Mouse (Mus musculus) brown adipose tissue, adult 24 weeks (tissue): ENCODE data around the gene Gmeb1. TPM values are rescaled to one million over a fixed set of nuclear protein-coding genes. Genes with fewer than 3 reads are reported as not detected.
"Not testable (repeated sequence)": the region's sequence is repeated elsewhere in the genome, so short reads cannot be mapped to it uniquely, and the experiment has no call there.

ENCODE experiments used
- H3K27ac ChIP-seq: fragments of 200-500 bp; replicated peaks from 2 replicates; pipeline ENCODE4 v1.5.1; 2012; ENCODE audit warnings: low read depth, mild to moderate bottlenecking, low read length
- H3K4me1 ChIP-seq: fragments of 200-500 bp; 2 replicates; pipeline ENCODE4 v1.6.1; 2012; ENCODE audit warnings: low read length, mixed read lengths; ENCODE audit not compliant: control insufficient read depth, insufficient read depth, insufficient read length
- H3K4me3 ChIP-seq: fragments of 200-500 bp; 2 replicates; pipeline ENCODE4 v1.5.1; 2012; ENCODE audit warnings: low read depth, mild to moderate bottlenecking, low read length, moderate library complexity; ENCODE audit not compliant: insufficient read depth
- polyA plus RNA-seq: library from polyadenylated mRNA; stranded (reverse); fragments of >200 nt; gene quantifications from 2 replicates; pipeline ENCODE4 v1.2.4, GENCODE M21; 2012; ENCODE audit not compliant: missing spikeins, insufficient read depth, insufficient read length

Gene Gmeb1
- polyA plus RNA-seq, 1 experiment = 2.1 TPM

DNA sequence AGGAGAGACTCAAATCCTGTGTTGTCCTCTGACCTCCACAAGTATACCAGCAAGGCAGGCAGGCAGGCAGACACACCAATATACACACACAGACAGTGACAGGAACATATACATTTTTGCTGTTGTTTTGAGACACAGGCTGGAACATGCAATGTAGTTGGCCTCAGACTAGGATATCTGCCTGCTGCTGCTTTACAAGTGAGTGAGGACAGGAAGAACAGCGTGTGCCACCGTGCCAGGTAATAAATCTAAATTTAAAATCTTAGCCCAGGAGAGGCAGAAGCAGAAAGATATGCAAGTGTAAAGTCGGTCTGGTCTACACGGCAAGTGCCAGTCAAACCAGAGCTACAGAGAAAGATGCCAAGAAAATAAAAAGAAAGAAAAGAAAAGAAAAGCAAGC lies 2.2 kb downstream of the Gmeb1 start:
- H3K27ac ChIP-seq = peak overlapping the region; percentile 32
- H3K4me3 ChIP-seq = peak overlapping the region; percentile 15; the same call in 1 of the 2 replicates
- peaks cover 14% of the 10 kb centered on the region for H3K4me1 ChIP-seq

DNA sequence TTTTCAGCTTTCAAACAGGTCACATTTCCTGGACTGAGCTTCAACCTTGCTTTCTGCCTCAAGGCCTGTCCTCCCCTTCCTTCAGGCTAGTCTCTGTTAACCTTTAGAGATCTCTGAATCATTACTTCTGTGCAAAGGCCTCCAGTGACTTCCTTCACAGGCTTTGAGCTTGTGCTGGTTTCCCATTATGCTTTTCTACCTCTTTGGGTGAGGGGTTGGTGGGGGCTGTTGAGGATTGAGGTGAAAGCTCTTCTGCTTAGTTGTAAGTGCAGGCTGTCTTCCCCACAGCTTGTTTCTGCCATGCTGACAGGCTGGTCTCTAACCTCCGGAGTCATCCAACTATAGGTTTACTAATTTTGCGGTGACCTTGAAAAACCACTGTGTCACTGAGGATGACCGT lies 5.0 kb downstream of the Gmeb1 start:
- peaks cover 9% of the 10 kb centered on the region for H3K4me1 ChIP-seq
- H3K27ac ChIP-seq = no peak overlapping the region
- H3K4me3 ChIP-seq = no peak overlapping the region

DNA sequence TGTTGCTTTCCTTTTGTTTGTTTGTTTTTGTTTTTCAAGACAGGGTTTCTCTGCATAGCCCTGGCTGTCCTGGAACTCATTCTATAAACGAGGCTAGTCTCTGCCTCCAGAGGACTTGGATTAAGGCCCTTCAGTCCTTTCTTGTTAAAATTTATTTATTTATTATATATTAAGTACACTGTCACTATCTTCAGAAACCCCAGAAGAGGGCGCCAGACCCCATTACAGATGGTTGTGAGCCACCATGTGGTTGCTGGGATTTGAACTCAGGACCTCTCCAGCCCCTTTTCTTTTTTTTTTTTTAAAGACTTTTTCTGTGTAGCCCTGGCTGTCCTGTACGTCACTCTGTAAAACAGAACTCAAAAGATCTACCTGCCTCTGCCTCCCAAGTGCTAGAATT lies 6.4 kb downstream of the Gmeb1 start:
- Histone ChIP-seq H3K4me1 (peaks cover 9% of the 10 kb centered on the region), H3K4me3 (no peak overlapping the region), H3K27ac (no peak overlapping the region)

DNA sequence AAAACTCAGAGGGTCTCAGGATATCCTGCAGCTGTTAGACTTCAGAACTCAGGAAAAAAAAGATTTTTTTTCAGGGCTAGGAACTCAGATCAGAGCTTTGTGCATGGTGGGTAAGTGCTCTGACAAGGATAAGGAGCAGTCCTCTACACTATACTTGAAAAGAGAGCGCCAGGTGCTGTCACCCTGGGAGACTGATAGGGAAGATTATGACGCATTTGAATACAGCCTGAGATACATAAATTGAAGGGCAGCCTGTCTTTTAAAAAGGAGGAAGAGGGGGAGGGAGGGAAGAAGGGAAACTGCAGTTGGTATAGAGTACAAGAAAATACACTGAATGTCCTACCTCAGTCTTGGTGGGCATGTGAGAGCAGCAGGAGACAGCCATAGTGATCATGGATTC lies 7.8 kb downstream of the Gmeb1 start:
- Histone ChIP-seq H3K27ac (peak overlapping the region; percentile 28), H3K4me3 (no peak overlapping the region), H3K4me1 (no peaks in the 10 kb centered on the region; the same call in none of the 2 replicates)

DNA sequence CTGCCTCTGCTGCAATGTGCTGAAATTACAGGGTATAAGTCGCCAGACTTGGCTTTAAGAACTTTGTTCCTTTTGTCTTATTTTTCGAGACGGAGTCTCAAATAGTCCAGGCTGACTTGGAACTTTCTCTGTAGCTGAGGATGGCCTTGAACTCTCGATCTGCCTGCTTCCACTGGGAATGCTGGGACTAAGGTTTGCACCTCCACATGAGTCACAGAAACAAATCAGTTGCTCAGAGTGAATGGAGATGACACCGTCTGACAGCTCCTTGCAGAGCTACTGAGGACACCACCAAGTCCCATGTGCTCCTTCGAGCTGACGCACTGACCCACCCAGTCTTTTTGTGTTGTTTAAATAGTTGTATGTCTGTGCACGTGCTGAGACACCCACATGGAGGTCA lies 8.3 kb downstream of the Gmeb1 start:
- no peaks in the 10 kb centered on the region; the same call in none of the 2 replicates for H3K4me1 ChIP-seq
- peak overlapping the region; percentile 40; the same call in 1 of the 2 replicates for H3K27ac ChIP-seq
- H3K4me3 ChIP-seq = no peak overlapping the region

DNA sequence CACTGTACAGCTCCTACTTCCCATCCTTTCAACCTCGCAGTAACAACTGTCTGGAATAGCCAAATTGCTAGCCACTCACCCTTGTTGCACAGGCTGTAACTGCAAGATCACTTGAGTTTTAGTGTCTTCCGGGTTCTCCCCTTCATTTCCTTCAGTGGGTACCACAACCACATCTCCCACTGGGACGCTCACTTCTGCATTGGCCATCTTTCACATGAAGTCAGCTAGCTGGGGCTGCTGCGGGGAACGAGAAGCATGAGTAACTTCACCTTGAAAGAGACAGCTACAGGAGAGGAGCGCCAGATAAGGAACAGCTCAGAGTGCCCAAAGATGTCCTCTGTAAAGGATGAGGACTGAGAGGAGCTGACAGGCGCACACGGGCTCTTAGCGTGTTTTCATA lies 9.8 kb downstream of the Gmeb1 start:
- no peak overlapping the region for H3K4me3 ChIP-seq
- peaks cover 4% of the 10 kb centered on the region for H3K4me1 ChIP-seq
- H3K27ac ChIP-seq = no peak overlapping the region

DNA sequence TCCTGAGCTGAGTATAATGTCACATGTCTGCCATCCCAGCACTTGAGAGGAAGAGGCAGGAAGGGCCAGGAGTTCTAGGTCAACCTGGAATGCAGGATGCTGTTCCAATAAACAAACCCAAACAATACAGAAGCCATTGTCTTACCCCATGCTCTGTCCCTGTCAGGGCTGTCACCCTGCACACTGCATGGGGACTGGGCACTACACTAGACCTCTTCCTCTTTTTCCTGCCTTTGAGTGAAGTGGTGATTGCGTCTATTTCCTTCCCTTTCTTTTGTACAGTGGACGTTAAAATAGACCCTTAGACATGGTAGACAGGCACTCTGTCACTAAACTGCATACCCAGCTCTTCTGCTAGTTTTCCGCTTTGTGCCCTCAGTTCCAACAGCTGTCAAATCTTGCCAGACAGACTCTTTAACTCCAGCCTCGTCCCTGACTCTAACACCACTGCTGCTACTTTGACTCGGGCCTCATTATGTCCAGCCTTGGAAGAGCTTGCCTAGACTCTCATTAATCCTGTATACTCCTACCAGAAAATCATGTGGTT lies 13.9 kb downstream of the Gmeb1 start:
- Histone ChIP-seq H3K4me1 (peaks cover 4% of the 10 kb centered on the region; the same call in 1 of the 2 replicates), H3K4me3 (no peak overlapping the region), H3K27ac (peak overlapping the region; percentile 77)

DNA sequence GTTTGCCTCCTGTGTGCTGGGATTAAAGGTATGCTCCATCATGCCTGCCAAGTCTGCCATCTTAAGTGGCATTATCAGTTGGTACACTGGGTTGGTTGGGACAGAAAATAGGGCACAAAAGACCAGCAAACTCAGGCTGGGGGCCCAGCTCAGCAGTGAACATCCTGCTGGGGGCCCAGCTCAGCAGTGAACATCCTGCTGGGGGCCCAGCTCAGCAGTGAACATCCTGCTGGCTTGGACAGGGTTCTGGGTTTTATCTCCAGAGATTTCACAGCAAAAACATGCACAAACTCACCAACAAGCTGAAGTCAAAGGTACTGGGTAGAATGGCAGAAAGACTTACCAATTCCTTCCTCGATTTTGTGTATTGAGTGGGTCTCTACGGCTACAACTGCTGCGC lies 15.8 kb downstream of the Gmeb1 start:
- no peak overlapping the region for H3K27ac ChIP-seq
- peaks cover 4% of the 10 kb centered on the region; the same call in 1 of the 2 replicates for H3K4me1 ChIP-seq
- no peak overlapping the region for H3K4me3 ChIP-seq

DNA sequence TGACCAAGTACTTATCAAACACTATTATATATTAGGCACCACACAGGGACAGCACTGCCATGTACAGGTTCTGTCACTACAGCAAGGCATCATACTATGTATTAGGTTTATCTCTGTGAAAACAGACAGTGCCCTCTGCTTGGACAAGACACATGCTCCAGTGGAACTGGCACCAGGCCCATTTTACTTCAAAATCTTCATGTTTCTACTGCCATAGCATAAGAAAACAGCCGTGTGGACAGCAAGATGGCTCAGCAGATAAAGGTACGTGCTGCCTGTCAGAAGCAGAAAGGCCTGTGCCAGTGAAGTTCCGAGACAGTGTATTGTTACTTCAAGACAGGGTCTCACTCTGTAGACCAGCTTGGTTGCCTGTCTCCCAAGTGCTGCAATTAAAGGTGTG lies 20.2 kb downstream of the Gmeb1 start:
- Histone ChIP-seq H3K4me1 (no peaks in the 10 kb centered on the region), H3K4me3 (no peak overlapping the region), H3K27ac (no peak overlapping the region)

DNA sequence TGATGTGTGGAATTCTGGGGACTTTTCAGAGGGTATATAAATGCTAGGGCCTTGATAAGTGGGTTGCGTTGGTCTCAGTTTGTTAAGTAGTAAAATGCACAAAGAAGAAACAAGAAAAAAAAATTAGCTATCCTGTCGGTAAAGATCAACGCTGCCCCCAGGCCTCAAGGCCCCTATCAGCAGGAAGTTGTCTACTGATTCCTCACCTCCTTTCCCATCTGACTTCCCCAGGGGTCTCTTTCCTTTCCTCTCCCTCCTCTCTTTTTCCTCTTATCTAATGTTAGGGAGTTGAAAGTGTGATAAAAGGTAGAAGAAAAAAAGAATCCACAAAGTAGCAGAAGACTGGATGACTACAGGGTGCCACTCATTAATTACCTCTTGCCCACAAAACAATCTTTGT lies 21.0 kb downstream of the Gmeb1 start:
- Histone ChIP-seq H3K4me1 (no peaks in the 10 kb centered on the region), H3K27ac (no peak overlapping the region), H3K4me3 (no peak overlapping the region)

DNA sequence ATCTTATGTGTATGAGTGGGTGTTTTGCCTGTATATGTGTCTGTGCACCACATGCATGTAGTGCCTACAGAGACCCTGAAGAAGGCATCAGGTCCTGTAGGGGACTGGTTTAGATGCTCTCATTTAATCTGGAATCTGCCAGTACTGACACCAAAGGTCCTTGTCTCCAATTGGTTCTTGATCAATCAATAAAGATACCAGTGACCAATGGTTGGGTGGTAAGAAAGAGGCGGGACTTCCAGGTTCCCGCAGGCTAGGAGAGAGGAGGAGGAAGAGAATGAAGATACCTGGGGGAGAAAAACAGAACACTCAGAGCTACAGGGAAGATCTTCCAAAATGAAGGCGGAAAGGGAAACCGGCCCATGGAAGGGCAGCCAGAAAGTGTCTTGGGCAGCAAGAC lies 23.0 kb downstream of the Gmeb1 start:
- H3K27ac ChIP-seq = no peak overlapping the region
- no peaks in the 10 kb centered on the region for H3K4me1 ChIP-seq
- no peak overlapping the region for H3K4me3 ChIP-seq

DNA sequence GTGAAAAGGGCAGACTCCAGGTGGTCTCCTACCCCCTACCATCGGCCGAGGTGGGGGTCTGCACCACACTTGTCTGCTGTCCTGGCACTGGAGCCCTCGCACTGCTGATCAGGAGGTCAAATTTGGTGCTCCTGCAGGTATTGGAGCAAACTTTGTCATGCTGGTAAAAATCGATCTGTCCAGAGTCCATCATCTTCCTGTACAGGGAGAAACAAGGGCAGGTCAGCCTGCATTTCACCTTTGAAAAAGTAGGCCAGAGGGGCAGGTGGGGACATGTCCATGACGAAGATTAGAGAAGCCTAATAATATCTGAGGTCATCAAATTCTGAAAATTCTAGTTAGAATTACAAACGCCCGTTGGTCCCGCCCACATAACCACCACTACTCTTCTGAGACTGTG lies 26.7 kb downstream of the Gmeb1 start:
- Histone ChIP-seq H3K4me1 (no peaks in the 10 kb centered on the region), H3K27ac (no peak overlapping the region), H3K4me3 (no peak overlapping the region)

DNA sequence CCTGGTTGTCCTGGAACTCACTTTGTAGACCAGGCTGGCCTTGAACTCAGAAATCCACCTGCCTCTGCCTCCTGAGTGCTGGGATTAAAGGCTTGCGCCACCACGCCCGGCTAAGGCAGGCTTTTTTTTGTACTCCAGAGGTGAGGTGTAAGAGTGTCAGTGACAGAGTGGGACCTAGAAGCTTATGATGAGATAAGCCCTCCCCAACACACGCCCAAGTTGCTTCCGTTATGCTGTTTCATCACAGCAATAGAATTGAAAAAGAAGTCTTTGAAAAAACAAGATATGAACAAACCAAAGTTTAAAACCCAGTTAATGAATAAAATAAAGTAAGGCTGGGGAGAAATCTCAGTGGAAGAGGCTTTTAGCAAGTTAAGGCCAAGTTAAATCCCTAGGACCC lies 31.0 kb downstream of the Gmeb1 start:
- Histone ChIP-seq H3K4me1 (no peaks in the 10 kb centered on the region), H3K4me3 (no peak overlapping the region), H3K27ac (no peak overlapping the region)

DNA sequence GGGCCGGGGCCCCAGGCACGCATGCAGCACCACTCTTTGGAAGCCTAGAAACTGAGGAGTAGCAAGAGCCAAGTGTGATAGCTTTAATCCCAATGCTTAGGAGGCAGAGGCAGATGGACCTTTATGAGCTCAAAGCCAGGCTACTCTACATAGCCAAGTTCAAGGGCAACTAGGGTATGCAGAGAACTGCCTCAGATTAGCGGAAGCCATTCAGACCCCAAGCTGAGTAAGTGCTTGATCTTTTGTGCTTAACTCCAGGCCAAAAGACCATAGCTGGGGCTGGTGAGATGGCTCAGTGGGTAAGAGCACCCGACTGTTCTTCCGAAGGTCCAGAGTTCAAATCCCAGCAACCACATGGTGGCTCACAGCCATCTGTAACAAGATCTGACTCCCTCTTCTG lies 39.4 kb downstream of the Gmeb1 start:
- not testable (repeated sequence) for H3K27ac ChIP-seq, H3K4me1 ChIP-seq, H3K4me3 ChIP-seq

DNA sequence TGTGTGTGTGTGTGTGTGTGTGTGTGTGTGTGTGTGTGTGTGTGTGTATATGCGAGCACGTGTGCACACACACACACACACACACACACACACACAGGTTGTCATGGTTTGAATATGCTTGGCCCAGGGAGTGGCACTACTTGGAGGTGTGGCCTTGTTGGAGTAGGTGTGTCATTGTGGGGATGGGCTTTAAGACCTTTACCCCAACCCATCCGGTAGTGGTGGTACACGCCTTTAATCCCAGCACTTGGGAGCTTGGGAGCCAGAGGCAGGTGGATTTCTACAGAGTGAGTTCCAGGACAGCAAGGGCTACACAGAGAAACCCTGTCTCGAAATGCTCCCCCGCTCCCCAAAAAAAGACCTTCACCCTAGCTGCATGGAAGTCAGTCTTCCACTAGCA lies 43.0 kb downstream of the Gmeb1 start:
- H3K4me1 ChIP-seq, H3K4me3 ChIP-seq, H3K27ac ChIP-seq: not testable (repeated sequence)

DNA sequence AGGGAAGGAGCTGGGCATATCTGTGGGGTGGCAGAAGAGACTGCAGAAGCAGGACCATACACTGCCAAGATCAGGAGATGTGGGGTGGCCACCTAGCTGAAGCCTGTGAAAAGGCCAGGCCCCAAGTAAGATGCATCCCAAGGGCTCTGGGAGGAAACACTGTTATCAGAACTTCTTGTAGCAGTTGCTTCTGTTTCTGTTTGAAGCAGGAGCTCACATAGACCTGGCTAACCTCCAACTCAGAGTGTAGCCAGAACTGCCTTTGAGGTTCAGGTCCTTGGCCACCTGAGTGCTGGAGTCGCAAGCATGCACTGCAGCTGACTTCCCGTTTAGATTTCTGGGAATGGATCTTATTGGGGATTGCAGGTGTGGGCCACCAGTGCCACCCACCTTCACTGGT lies 43.6 kb downstream of the Gmeb1 start:
- no peak overlapping the region for H3K4me3 ChIP-seq
- no peaks in the 10 kb centered on the region for H3K4me1 ChIP-seq
- no peak overlapping the region for H3K27ac ChIP-seq

DNA sequence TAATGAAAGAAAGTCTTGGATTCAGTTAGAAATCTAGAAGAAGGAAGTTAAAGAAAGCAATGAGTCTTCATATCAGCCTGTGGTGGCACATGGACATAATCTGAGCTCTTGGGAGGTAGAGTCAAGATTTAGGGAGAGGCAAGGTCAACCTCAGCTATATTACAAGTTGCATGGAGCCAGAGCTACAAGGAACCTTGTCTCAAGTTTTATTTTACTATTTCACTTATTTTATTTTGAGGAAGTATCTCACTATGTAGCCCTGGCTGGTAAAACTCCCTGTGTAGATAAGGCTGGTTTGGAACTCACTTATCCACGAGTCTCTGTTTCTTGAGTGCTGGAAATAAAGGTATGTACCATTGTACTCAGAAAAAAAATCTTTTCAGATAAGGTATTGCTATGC lies 44.8 kb downstream of the Gmeb1 start:
- no peak overlapping the region for H3K27ac ChIP-seq
- H3K4me1 ChIP-seq = no peaks in the 10 kb centered on the region
- H3K4me3 ChIP-seq = no peak overlapping the region
